Mouse (Mus musculus): ENCODE results near the gene Alx3.
"Not testable (repeated sequence)": the region's sequence is repeated elsewhere in the genome, so short reads cannot be mapped to it uniquely, and the experiment has no call there.

The Alx3 gene

DNA sequence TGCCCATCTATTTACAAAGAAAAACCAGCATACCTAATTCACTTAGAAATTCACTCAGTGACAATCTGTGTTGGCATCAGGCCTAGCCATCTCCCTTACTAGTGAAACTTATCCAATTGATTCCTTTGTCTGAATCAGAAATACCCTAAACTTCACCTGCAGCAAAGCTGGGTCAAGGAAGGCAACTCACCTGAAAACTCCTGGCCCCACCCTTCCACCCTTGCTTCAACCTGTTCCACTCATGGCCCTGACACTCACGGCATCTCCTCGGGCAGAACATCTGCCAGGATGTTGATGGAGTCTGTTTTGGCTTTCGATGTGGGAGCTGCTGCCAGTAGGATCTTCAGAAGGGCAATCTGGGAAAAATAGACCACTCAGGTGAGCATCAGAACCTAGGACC is 23.0 kb downstream of the Alx3 start:
- in situ Hi-C loops (cut with MboI; ENCODE audit: low pct_unique_long_range_greater_than_20kb in 1 of 2, low sequenced_read_pairs in 2 of 2, unreplicated experiment in 1 of 2) = no loop called here

GRCm38 (mm10) chr3:107619911-107620310 is 25.1 kb downstream of the Alx3 start:
- in situ Hi-C loops (cut with MboI; ENCODE audit: low pct_unique_long_range_greater_than_20kb in 1 of 2, low sequenced_read_pairs in 2 of 2, unreplicated experiment in 1 of 2) = no loop called here

- in situ Hi-C loops (cut with MboI; ENCODE audit: low pct_unique_long_range_greater_than_20kb in 1 of 2, low sequenced_read_pairs in 2 of 2, unreplicated experiment in 1 of 2) = no loop called here
Observed at GRCm38 (mm10) chr3:107621286-107622075, 26.6 kb downstream of the Alx3 start.

GRCm38 (mm10) chr3:107622537-107622936 is 27.7 kb downstream of the Alx3 start:
- in situ Hi-C loops (cut with MboI; ENCODE audit: low pct_unique_long_range_greater_than_20kb in 1 of 2, low sequenced_read_pairs in 2 of 2, unreplicated experiment in 1 of 2) = no loop called here

GRCm38 (mm10) chr3:107624424-107624823 is 29.6 kb downstream of the Alx3 start:
- in situ Hi-C loops (cut with MboI; ENCODE audit: low pct_unique_long_range_greater_than_20kb in 1 of 2, low sequenced_read_pairs in 2 of 2, unreplicated experiment in 1 of 2) = no loop called here

DNA sequence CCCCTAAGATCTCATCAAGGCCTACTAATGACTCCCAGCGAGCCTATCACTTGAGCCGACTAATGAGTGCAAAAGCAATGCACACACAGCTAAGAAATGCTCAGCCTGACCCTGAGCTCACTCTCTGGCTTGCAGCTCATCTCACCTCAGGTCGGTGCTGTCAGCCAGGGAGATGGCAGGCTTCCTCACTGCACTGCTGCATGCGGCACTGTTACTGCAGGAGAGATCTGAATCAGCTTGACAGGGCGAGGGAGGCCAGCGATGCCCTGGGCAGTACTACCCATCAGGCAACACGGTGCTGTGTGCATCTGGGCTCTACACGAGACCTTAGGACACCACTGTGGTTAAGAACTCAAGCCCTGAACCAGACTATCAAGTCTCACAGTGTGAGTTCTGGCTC is 30.7 kb downstream of the Alx3 start:
- in situ Hi-C loops (cut with MboI; ENCODE audit: low pct_unique_long_range_greater_than_20kb in 1 of 2, low sequenced_read_pairs in 2 of 2, unreplicated experiment in 1 of 2) = no loop called here

DNA sequence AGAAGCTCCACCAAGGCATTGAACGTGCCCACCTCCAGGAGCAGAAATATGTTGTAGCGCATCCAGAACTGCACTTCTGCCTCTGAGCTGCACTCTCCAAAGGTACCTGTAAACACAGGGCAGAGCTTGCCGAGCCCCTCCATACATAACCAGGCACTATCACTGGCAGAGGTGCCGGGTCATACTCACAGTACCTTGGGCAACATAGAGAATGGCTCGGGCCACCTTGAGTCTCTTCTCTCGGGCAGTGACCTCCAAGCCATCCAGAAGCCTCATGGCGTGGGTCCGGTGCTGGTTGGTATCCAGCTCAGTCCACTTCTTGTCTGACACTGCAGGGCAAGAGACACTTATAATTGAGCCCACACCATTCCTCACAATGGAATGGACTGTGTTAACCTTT is 31.9 kb downstream of the Alx3 start:
- in situ Hi-C loops (cut with MboI; ENCODE audit: low pct_unique_long_range_greater_than_20kb in 1 of 2, low sequenced_read_pairs in 2 of 2, unreplicated experiment in 1 of 2) = no loop called here

GRCm38 (mm10) chr3:107627641-107628040 is 32.8 kb downstream of the Alx3 start:
- in situ Hi-C loops (cut with MboI; ENCODE audit: low pct_unique_long_range_greater_than_20kb in 1 of 2, low sequenced_read_pairs in 2 of 2, unreplicated experiment in 1 of 2) = no loop called here

- in situ Hi-C loops (cut with MboI; ENCODE audit: low pct_unique_long_range_greater_than_20kb in 1 of 2, low sequenced_read_pairs in 2 of 2, unreplicated experiment in 1 of 2) = no loop called here
Observed at GRCm38 (mm10) chr3:107628551-107628950, 33.7 kb downstream of the Alx3 start.

- in situ Hi-C loops (cut with MboI; ENCODE audit: low pct_unique_long_range_greater_than_20kb in 1 of 2, low sequenced_read_pairs in 2 of 2, unreplicated experiment in 1 of 2) = no loop called here
Observed at GRCm38 (mm10) chr3:107629411-107629810, 34.6 kb downstream of the Alx3 start.

DNA sequence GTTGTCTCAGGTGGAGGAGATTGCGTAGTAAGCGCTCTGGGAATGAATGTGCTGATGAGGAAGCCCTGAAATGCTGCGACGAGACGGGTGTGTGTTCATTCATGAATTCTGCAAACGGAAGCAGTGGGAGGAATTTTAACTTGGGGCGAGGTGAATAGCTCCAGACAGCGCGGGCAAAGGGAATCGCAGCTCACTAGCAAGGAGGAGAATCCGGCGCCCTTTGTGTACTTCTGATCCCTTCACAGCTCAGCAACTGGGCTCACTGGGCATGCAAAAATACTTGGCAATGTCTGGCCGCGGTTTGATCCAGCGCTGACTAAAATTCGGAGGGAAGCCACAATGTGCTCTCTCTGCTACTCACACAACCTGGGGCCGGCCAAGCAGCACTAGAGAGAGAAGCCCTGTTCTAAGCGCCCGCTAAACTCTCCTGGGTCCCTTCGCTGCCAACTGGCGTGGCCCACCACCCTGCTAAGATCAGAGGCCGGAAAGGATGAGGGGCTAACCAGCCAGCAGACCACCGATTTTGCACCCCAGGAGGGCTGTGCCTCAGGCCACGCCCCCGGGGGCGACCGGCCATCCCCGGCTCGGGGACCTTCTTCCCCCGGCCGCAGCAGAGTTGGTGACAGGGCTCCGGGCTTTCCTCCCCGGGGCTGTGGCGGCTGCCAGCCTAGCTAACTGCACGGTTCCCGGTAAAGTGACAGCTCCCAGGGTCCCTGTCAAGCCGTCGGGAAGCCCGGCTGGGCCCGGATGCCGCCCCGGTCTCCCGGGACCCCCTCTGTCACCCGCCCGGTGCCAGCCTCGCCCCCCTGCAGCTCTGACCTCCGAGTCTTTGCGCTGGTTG is 36.1 kb downstream of the Alx3 start, which contains the start of gene Gm10961:
Gene Gm10961, plus strand, starts transcription at position 641 of the 841 bp plus-strand sequence.
- in situ Hi-C loops (cut with MboI; ENCODE audit: low pct_unique_long_range_greater_than_20kb in 1 of 2, low sequenced_read_pairs in 2 of 2, unreplicated experiment in 1 of 2) = no loop called here

GRCm38 (mm10) chr3:107631523-107631958 is 36.7 kb downstream of the Alx3 start, which contains the start of gene Strip1:
Gene Strip1 (minus strand): TSS chr3:107631694.
- in situ Hi-C loops (cut with MboI; ENCODE audit: low pct_unique_long_range_greater_than_20kb in 1 of 2, low sequenced_read_pairs in 2 of 2, unreplicated experiment in 1 of 2) = no loop called here

DNA sequence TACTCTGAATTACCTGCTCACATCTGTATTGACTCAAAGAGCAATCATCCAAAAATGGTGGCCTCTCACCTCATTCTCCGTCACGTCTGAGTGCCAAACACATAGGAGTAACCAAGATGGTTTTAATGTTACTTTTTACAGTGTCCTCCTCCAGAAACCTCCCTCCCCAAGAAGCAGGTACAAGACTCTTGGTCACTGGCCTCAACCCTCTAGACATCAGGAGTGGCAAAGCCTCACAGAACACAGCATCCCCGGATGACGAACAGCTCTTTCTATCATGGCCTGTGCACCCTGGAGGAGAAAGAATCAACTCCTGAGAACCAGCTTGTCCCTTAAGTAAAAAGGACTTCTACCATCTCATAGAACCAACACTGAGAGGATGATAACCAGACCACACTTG is 38.0 kb downstream of the Alx3 start:
- in situ Hi-C loops (cut with MboI; ENCODE audit: low pct_unique_long_range_greater_than_20kb in 1 of 2, low sequenced_read_pairs in 2 of 2, unreplicated experiment in 1 of 2) = no loop called here

DNA sequence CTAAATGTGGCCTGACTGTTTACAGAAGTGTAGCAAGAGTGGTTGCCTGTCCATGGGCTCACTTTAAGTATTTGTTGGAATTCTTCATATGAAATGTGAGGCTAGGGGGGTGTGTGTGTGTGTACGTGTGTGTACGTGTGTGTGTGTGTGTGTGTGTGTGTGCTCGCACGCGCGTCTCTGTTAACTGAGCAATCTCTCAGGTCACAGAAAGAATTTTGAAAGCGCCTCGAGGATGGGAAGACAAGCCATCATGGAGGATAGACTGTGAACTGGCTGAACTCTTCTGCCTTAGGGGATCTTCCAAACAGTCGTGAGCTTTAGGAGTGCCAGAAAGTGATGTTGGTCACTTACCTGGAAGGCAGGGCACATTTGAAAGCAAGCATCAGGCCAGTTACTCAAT is 39.1 kb downstream of the Alx3 start:
- in situ Hi-C loops (cut with MboI; ENCODE audit: low pct_unique_long_range_greater_than_20kb in 1 of 2, low sequenced_read_pairs in 2 of 2, unreplicated experiment in 1 of 2) = no loop called here

- in situ Hi-C loops (cut with MboI; ENCODE audit: low pct_unique_long_range_greater_than_20kb in 1 of 2, low sequenced_read_pairs in 2 of 2, unreplicated experiment in 1 of 2) = no loop called here
Observed at GRCm38 (mm10) chr3:107635836-107636235, 41.0 kb downstream of the Alx3 start.

GRCm38 (mm10) chr3:107636236-107636635 is 41.4 kb downstream of the Alx3 start:
- in situ Hi-C loops (cut with MboI; ENCODE audit: low pct_unique_long_range_greater_than_20kb in 1 of 2, low sequenced_read_pairs in 2 of 2, unreplicated experiment in 1 of 2) = no loop called here

- in situ Hi-C loops (cut with MboI; ENCODE audit: low pct_unique_long_range_greater_than_20kb in 1 of 2, low sequenced_read_pairs in 2 of 2, unreplicated experiment in 1 of 2) = no loop called here
Observed at GRCm38 (mm10) chr3:107637606-107638172, 42.9 kb downstream of the Alx3 start.

DNA sequence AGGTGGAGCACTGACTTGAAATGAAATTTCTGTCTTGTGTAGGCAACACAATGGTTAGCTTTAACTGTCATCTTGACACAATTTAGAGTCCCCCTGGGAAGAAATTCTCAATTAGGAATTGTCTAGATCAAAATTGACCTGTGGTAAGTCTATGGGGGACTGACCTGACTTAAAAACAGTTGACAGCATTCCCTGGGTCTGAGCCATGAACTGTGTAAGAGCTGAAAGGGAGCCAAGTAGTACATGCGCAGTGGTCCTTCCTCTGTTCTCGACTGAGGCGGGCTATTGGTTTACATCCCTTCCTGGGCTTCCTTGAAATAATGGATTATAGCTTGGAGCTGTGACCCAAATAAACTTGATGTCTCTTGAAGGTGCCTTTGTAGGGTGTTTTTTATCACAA is 52.1 kb downstream of the Alx3 start:
- in situ Hi-C loops (cut with MboI; ENCODE audit: low pct_unique_long_range_greater_than_20kb in 1 of 2, low sequenced_read_pairs in 2 of 2, unreplicated experiment in 1 of 2) = no loop called here

- in situ Hi-C loops (cut with MboI; ENCODE audit: low pct_unique_long_range_greater_than_20kb in 1 of 2, low sequenced_read_pairs in 2 of 2, unreplicated experiment in 1 of 2) = not testable (repeated sequence)
Observed at GRCm38 (mm10) chr3:107650276-107650675, 55.4 kb downstream of the Alx3 start.
